12 mouse cellular contexts compared by ENCODE assay signal in genomic region chr1:138559213-138560101, GRCm38 (mm10).
A peak's percentile ranks its signal among the peaks of the same experiment; 100 is the strongest.
DNase-seq lines count a peak whose midpoint lies in the region; ATAC-seq and TF ChIP-seq lines count a peak whose summit lies in the region.
"Had no signal": no experiment of that assay in that cellular context is flagged by ENCODE, and none has a peak within 500 bp of the region (broad histone marks: within the 10 kb centered on the region; RNA-seq: fewer than 3 reads in every experiment).

No protein-coding gene starts in this region.

- no peak for DNase-seq in gastrocnemius, adult 2 months
- no peak for DNase-seq in gastrocnemius, adult 18-20 months (ENCODE audit: low spot score)
- DNase-seq in embryo, embryonic 10.5 days (ENCODE audit: low spot score), result peak; percentile 72
- peak; percentile 30 for DNase-seq in hindbrain, postnatal 0 days (ENCODE audit: low spot score)
- DNase-seq in left cerebral cortex, adult 18-20 months (ENCODE audit: low spot score in 2 of 2), result no peak
- no peak for DNase-seq in cerebellum, adult 8-10 months
- DNase-seq: cerebellum, adult 9-10 months; layer of hippocampus, adult 9-11 months had no signal

- no peaks in the 10 kb centered on the region for H3K36me3 ChIP-seq in hindbrain, postnatal 0 days (ENCODE audit: insufficient read depth, low read length)
- no peaks in the 10 kb centered on the region for H3K36me3 ChIP-seq in neural tube, embryonic 14.5 days (ENCODE audit: control insufficient read depth, insufficient read depth, low read length)
- H3K36me3 ChIP-seq in heart, embryonic 11.5 days (ENCODE audit: control insufficient read depth, insufficient read depth, low read length), result no peaks in the 10 kb centered on the region; the same call in 1 of the 2 replicates
- H3K36me3 ChIP-seq: lung, embryonic 15.5 days had no signal

- no peak overlapping the region for H3K9ac ChIP-seq in hindbrain, postnatal 0 days (replicated peaks; ENCODE audit: low read length)
- no peak overlapping the region for H3K9ac ChIP-seq in neural tube, embryonic 14.5 days (replicated peaks; ENCODE audit: low read depth, low read length)
- H3K9ac ChIP-seq in heart, embryonic 11.5 days (ENCODE audit: low read depth, low read length), result no peak overlapping the region
- H3K9ac ChIP-seq: heart, embryonic 15.5 days; lung, embryonic 15.5 days had no signal

- peak; percentile 61; the same call in 1 of the 2 replicates for ATAC-seq in hindbrain, postnatal 0 days
- peak; percentile 44; the same call in 1 of the 2 replicates for ATAC-seq in neural tube, embryonic 14.5 days (ENCODE audit: low read depth)
- ATAC-seq in heart, embryonic 11.5 days (replicated peaks; ENCODE audit: insufficient number of reproducible peaks, low FRiP score, low TSS enrichment), result no peak

- H3K27ac ChIP-seq in gastrocnemius, adult 2 months, result peak overlapping the region; percentile 6; the same call in 1 of the 2 replicates
- H3K27ac ChIP-seq in hindbrain, postnatal 0 days, result no peak overlapping the region
- H3K27ac ChIP-seq in neural tube, embryonic 14.5 days (ENCODE audit: low read depth, low read length), result no peak overlapping the region
- no peak overlapping the region for H3K27ac ChIP-seq in heart, embryonic 11.5 days (ENCODE audit: low read depth, low read length)
- H3K27ac ChIP-seq: heart, embryonic 15.5 days; lung, embryonic 15.5 days had no signal

- intact Hi-C loops in gastrocnemius, adult 2 months (cut with DNase I), result loop anchor here (5.0 to 10.0 kb wide), 2 partner anchors 193 to 235 kb away; no protein-coding TSS in a partner anchor

- H3K9me3 ChIP-seq in hindbrain, postnatal 0 days (ENCODE audit: low read length), result no peaks in the 10 kb centered on the region
- H3K9me3 ChIP-seq in neural tube, embryonic 14.5 days (ENCODE audit: control insufficient read depth, low read length), result no peaks in the 10 kb centered on the region
- no peaks in the 10 kb centered on the region for H3K9me3 ChIP-seq in heart, embryonic 11.5 days (replicated peaks; ENCODE audit: control insufficient read depth, low read length)
- H3K9me3 ChIP-seq: heart, embryonic 15.5 days; lung, embryonic 15.5 days had no signal

- no peak for TF ChIP-seq CTCF in gastrocnemius, adult 2 months (IDR thresholded peaks at IDR 0.05)
- no peak for TF ChIP-seq CTCF in hindbrain, postnatal 0 days (IDR thresholded peaks at IDR 0.05; ENCODE audit: low read depth)

- H3K27me3 ChIP-seq in hindbrain, postnatal 0 days (ENCODE audit: insufficient read depth, low read length), result no peaks in the 10 kb centered on the region
- H3K27me3 ChIP-seq in neural tube, embryonic 14.5 days (ENCODE audit: control insufficient read depth, insufficient read depth, low read length), result no peaks in the 10 kb centered on the region
- H3K27me3 ChIP-seq in heart, embryonic 11.5 days (ENCODE audit: control insufficient read depth, insufficient read depth, low read length), result no peaks in the 10 kb centered on the region
- H3K27me3 ChIP-seq: heart, embryonic 15.5 days; lung, embryonic 15.5 days had no signal

- peak overlapping the region; percentile 40 for H3K4me2 ChIP-seq in hindbrain, postnatal 0 days (ENCODE audit: low read depth, low read length)
- H3K4me2 ChIP-seq in neural tube, embryonic 14.5 days (ENCODE audit: low read depth, low read length), result no peak overlapping the region; the same call in 1 of the 2 replicates
- no peak overlapping the region for H3K4me2 ChIP-seq in heart, embryonic 11.5 days
- H3K4me2 ChIP-seq: heart, embryonic 15.5 days; lung, embryonic 15.5 days had no signal

- no peaks in the 10 kb centered on the region for H3K4me1 ChIP-seq in hindbrain, postnatal 0 days (ENCODE audit: insufficient read depth, low read length)
- H3K4me1 ChIP-seq in neural tube, embryonic 14.5 days (ENCODE audit: control insufficient read depth, insufficient read depth, low read length), result peaks cover 5% of the 10 kb centered on the region; the same call in 1 of the 2 replicates
- no peaks in the 10 kb centered on the region for H3K4me1 ChIP-seq in heart, embryonic 11.5 days (ENCODE audit: control insufficient read depth, insufficient read depth, low read length)
- H3K4me1 ChIP-seq: heart, embryonic 15.5 days; lung, embryonic 15.5 days had no signal

- H3K4me3 ChIP-seq in gastrocnemius, adult 2 months, result no peak overlapping the region
- H3K4me3 ChIP-seq in hindbrain, postnatal 0 days (ENCODE audit: low read length), result no peak overlapping the region
- no peak overlapping the region for H3K4me3 ChIP-seq in neural tube, embryonic 14.5 days (ENCODE audit: low read depth, low read length)
- no peak overlapping the region for H3K4me3 ChIP-seq in heart, embryonic 11.5 days (ENCODE audit: low read depth, low read length)
- H3K4me3 ChIP-seq: heart, embryonic 15.5 days; lung, embryonic 15.5 days had no signal

- 23% methylated on average over 12 of the region's 12 CpGs for WGBS in hindbrain, postnatal 0 days
- 23% methylated on average over 12 of the region's 12 CpGs for WGBS in neural tube, embryonic 14.5 days
- 63% methylated on average over 12 of the region's 12 CpGs for WGBS in heart, embryonic 11.5 days (ENCODE audit: insufficient replicate concordance)

Comparison
In these comparisons a context has a peak if more than half of its experiments do, and no peak if none do; other contexts are left out.
1. DNase-seq: peak in embryo, embryonic 10.5 days (single experiment) and hindbrain, postnatal 0 days (single experiment); none in gastrocnemius, adult 2 months (single experiment), gastrocnemius, adult 18-20 months (single experiment), left cerebral cortex, adult 18-20 months (0 of 2) and cerebellum, adult 8-10 months (single experiment).